Mouse (Mus musculus) spleen, embryonic (tissue): ENCODE data around the gene Gabbr2.

ENCODE experiments used
- CTCF ChIA-PET: fragments of 350-600 bp; sonication (Branson Sonifier 250); formaldehyde crosslinking; loops from one replicate; lab custom pipeline; 2022; lab: Charles Lee

Gene Gabbr2

DNA sequence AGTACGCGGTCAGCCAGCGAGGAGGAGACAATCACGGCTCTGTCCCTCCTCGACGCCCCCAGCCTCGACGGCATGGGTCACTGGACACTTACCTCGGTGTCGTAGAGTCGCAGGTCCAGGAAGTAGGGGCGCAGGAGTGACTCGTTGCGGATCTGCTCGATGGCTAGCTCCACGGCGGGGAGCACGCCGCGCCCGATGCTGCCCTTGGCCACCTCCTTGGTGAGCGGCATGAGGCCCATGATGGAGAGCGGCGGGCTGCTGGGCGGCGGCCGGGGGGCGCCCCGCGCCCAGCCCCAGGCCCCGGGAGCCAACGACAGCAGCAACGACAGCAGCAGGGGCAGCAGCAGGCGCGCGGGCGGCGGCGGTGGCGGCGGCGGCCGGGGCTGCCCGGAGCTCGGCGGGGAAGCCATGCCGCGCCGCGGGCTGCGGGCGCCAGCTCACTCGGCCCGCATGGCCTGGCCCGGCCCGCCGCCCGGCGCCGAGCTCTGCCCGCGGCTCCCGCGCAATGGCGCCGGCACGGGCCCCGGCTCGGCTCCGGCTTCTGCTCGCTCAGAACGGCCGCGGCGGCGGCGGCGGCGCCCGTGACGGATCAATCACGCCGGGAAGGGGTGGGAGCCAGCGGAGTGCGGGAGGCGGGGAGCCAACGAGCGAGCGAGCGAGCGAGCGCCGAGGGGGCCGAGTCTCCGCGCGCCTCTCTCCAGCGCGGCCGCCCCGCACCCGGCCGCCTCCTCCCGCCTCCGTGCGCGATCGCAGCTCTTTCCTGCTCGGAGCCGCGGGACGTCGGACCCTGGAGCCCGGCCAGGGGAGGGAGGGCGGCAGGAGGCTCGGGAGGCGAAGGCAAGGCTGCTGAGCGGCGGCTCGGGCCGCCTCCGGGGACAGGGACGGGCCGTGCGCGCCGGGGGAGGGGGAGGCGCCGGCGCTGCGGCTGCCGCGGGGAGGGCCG, at the start of gene Gabbr2:
TSS of gene Gabbr2 (minus strand) at position 858 of the 943 bp plus-strand sequence.
- CTCF ChIA-PET = no interaction called here

DNA sequence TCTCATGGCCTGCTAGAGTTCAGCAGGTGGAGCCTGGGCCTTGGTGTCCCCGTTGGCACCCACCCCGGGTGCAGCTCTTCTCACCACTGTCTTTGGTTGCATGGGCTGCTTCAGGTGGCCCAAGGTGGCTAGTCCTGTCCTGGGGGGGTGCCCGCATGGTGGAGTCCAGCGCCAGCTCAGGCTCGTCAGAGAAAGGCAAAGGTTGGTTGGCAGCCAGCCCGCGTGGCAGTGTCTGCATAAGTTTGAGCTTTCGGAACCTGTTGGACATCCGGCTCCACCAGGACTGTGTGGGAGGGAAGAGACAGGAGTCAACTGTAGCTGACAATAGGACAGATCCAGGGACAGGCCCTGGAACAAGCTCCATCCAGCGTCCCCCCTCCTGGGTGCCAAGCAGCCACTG, 47.9 kb upstream of the Gabbr2 start:
- CTCF ChIA-PET = no interaction called here

DNA sequence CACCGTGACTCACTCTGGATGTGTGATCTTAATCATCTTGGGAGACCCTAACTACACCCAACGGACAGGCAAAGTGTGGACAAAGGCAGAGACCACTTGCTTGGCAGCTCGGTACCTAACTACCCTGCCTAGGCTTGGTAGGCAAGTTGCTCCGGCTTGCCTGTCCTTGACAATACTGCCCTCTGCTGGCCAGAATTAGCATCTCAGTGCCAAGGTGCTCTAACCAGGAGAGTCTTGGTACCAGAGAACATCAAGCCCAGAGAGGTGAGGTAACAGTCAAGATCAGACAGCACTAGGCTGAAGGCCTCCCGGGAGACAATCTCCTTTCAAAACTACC, 45.6 kb upstream of the Gabbr2 start:
- CTCF ChIA-PET = interaction anchor here (0.6 to 1.3 kb wide), 3 partner anchors 16 to 1029 kb away, joined by 3 to 9 read pairs (median 4); no protein-coding TSS in a partner anchor

DNA sequence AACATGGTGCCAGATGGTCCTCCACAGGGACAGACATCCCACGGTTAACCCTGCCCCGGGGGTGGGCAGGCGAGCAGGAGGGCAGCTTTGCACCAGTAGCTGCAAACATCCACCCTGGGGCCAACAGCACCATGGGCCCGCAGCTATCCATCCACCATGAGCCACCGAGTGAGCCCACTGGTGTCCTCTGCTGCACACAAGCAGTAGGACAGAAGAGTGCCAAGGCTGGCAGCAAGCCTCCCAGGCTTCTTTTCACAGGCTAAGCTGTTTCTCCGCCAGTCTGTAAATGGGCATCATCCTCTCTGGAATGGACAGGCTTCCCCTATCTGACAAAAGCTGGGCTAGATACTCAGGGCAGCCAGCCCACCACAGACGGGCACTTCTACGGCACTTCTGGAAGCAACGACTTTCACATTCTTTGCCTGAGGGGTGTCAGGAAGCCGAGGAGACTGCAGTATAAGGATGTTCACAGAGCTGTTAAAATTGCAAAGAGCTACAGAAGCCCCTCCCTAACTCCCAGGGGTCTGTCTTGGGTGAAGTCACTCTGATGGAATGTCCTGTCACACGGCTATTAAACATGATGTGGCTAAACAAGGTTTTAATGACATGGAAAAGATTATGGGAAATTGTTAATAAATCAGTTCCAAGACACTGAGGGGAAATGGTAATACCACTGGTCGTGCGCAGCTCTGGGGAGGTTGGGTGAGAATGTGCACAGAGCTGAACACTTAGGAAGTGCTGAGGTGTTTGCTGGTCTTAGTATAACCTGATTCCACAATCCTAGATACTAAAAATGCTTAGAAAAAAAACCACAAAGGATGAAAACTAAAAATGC, 45.0 kb upstream of the Gabbr2 start:
- CTCF ChIA-PET = interaction anchor here (0.6 to 1.3 kb wide), 3 partner anchors 16 to 1029 kb away, joined by 3 to 9 read pairs (median 4); no protein-coding TSS in a partner anchor

DNA sequence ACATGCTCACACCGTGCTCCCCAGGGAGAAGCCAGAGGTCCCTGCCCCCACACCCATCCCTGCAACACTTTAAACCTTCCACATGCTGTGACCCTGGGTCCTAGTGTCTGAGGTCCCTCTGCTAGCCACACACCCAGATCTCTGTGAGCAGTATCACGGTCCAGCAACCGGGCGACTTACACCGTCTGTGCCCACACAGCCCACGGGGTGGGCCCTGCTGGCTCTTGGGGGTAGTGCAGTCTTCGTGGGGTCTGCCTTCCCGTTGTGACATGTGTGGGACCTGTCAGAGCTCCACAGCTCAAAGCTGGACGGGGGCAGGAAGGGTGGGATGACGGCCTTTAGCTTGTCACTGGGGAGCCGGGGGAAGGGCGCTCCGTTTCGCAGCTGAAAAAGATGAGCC, 43.9 kb upstream of the Gabbr2 start:
- CTCF ChIA-PET = no interaction called here

DNA sequence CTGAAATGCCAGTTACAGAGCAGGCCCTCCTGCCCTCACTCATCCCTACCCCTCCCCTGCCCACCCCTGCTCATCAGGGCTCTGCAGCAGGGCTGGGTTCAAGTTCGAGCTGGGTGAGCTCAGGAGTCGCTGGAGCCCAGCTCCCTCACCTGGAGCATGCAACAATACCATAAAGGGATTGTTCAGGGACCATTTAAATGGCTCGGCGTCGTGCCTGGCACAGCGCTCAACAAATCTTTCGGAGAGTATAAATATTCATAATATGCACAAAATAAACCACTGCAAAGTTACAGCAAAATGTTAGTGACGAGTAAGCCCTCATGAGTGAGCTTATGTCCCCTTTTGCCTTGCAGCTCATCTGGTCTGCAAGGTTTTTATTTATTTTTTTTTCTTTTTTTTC, 40.5 kb upstream of the Gabbr2 start:
- CTCF ChIA-PET = no interaction called here

DNA sequence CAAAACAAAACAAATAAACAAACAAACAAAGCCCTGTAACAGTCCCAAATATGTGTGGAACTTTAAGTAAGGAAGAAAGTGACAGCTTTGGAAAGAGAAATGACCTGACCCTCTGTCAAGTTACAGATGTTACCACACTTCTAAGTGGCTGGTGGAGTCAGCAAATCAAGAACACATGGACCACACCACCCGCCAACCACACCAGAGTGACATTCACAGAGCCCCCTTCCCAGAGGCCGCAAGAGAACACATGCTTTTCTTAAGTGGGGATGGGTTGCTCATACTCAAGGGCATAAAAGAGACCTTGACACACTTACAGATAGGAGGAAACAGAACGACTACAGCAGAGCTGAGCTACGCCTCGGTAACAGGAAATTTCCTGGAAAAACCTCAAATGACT, 37.1 kb upstream of the Gabbr2 start:
- CTCF ChIA-PET = no interaction called here

DNA sequence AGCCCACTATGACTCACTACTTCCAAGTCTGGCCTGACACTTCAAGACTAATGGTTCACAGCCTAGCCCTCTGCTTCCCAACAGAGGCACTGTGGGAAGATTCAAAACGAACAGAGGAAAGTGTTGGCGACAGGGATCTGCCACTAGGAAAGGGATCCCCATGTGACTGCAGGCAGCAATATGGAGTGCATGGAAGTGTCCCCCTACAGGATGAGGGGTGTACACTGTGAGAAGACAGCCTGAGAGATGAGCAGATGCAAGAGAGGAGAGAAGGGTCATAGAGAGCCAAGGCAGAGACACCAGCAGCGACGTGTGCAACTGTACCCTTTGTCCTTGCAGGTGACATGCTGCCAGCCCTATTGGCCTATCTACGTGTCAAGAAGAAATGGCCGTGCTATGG, 32.3 kb upstream of the Gabbr2 start:
- CTCF ChIA-PET = no interaction called here

DNA sequence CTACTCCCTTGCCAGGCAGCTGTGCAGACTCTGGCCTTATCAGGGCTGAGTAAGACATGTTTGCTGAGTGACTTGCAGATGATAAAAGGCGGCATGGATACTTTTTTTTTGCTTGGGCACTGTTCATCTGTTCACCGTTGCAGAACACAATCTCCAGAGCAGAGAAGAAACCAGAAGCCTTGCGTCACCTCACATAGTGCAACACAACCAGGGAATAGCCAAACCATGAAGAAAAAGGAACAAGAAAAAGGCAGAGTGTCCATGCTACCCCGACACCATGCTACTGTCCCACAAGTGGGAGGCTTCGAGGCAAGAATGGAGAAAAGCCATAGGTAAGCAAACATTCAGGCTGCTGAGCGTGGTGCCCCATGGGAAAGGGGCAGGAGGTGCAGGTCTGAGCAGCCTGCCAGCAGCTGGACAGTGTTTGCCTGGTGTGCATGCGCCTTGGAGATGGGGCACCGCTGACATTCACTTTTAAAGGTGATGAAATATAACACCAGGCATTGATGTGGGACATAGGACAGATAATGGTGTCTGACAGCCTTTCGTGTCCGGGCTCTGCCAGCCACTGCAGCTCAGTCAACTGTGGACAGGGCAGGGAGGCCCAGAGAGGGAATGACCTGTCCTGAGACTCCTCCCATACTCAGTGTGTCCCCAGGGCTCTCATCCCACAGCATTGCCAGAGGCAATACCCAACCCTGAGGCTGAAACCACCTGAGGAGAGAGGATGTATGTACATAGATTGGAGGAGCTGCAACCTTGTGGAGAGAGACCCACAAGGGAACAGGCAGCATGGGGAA, 31.3 kb upstream of the Gabbr2 start:
- CTCF ChIA-PET = no interaction called here

DNA sequence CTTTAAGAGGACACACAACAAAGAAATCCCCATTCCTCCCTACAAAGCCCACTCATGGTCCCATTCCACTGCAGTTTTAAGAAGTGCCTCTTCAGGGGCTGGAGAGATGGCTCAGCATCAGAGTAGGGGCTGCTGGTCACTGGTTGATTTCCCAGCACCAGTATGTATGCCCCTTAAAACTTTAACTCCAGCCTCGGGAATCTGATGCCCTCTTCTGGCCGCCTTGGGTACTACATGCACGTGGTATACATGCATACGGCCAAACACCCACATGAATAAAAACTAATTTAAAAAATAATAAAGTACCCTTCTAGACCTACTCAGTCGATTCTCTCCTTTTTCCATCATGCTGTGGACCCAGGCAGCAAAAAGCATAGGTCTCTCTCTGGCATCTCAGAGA, 28.9 kb upstream of the Gabbr2 start:
- CTCF ChIA-PET = interaction anchor here (2.1 kb wide), 1 partner anchor 16 kb away, joined by 4 read pairs; no protein-coding TSS in a partner anchor

DNA sequence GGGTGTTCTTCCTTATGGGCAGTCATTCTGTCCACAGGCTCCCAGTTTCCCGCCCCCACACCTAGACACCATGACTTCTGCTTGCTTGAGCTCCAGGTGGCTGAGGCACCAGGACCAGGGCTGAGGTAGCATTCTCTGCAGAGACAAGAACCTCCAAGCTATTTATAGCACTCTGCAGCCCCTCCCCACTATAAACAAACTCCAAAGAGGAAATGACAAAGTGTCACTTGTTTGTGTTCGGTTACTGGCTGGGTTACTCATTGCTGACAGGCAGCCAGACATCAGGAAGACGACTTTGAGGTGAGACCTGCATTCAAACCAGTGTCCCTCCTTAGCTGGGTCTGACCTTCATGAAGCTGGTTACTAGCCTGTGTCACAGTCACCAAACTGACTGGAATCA, 23.5 kb upstream of the Gabbr2 start:
- CTCF ChIA-PET = no interaction called here

DNA sequence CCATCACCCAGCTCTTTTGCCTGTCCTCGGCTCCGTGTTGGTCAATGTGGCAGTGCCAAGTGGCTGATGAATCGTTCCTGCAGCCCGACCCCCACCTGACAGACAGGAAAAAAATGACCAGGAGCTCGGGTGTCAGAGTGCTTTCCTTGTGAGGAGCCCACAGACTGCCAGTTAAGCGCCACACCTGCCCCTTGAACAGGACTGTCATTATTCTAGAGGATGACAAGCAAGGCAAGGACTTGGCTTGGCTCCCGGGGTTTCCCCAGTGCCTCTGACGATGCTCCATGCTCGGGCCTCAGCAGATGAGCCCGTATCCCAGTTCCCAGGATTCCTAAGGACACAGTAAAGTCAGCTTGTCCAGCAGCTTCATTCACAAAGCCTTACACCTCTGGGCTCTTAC, 20.8 kb upstream of the Gabbr2 start:
- CTCF ChIA-PET = interaction anchor here (0.6 kb wide), 1 partner anchor 669 kb away, joined by 6 read pairs; the partner anchor contains the start of gene Foxe1

DNA sequence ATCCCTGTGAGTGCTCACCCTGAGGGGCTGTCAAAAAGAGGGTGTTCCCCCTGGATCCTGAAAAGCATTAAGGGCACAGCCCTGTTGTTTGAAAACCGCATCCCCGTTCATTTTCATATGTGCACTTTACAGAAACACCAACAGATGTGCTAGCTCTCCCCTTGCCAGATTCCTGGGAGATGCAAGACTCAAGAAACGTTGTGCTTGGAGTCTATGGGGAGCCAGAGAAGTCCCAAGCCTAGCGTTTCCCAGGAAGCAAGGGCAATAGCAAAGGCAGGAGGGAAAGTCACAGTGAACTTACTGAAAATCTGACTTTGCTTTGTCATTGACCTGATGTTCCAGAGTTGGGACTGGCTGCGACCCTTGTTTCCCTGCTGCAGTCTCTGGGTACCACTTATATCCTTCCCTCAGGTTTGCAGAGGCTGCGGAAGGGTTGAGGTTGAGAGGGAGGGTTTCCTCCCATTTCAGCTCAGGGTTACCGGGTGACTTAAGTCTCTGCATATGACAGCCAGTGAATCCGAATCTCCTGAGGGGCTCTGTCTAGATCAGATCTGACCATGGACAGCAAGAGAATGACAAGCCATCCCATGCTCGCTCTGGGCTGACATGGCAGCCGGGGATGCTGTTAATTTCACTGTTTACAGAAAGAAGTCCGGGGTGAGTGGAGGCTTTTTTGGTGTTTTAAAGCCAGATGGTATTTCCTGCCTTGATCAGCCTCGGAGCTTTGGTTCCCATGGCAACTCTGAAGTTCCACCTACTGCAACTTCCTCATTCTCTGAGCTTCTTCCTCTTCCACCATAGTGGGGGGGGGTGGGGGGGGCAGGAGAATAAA, 18.9 kb upstream of the Gabbr2 start:
- CTCF ChIA-PET = no interaction called here

DNA sequence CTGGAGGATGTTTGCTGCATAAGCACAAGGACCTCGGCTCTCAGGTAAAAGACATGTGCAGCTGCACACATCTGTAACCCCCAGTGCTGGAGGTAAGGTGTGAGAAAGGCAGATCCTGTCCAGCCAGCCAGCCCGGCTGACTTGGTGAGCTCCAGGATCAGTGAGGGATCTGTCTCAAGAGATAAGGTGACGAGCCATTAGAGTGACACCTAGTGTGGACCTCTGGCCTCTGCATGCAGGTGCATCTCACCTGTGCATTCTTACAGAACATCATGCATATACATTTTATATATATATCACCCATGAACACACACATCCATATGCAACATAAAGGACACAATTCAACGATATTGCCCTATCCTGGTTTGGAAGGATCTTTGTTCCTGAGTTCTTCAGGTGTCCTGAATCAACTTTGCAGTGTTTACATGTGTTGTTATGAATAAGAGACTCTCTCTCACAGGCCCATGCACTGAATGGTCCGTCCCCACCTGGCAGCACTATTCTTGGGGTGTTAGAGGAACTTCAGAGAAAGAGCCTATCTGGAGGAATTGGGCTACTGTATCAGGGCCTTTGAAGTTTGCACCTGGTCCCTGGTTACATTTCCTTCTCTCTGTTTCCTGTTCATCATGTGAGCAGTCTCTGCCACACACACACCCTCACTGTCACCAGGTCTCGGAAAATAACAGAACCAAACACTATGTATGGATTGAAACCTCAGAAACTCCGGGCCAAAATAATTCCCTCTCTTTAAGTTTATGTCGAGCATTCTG, 9.1 kb upstream of the Gabbr2 start:
- CTCF ChIA-PET = interaction anchor here (0.6 to 1.1 kb wide), 3 partner anchors 30 to 399 kb away, joined by 4 read pairs; no protein-coding TSS in a partner anchor

DNA sequence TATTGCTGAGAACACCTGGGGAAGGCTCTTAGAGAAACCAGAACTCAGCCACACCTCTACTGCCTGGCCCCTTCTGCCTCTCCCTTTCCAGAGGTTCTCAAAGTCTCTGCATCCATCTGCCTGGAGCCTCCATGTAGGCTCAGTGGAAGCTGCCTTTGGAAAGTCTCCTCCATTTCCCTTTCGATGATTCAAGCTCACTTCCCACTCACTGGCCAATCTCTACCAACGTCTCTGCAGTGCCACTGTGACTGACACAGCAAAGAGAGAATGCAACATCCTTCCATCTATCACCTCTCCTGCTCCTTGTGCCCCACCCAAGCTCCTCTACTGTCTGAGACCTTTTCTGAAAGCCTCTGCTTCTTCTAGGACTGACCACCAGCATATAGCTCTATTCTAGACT, 6.3 kb upstream of the Gabbr2 start:
- CTCF ChIA-PET = no interaction called here

DNA sequence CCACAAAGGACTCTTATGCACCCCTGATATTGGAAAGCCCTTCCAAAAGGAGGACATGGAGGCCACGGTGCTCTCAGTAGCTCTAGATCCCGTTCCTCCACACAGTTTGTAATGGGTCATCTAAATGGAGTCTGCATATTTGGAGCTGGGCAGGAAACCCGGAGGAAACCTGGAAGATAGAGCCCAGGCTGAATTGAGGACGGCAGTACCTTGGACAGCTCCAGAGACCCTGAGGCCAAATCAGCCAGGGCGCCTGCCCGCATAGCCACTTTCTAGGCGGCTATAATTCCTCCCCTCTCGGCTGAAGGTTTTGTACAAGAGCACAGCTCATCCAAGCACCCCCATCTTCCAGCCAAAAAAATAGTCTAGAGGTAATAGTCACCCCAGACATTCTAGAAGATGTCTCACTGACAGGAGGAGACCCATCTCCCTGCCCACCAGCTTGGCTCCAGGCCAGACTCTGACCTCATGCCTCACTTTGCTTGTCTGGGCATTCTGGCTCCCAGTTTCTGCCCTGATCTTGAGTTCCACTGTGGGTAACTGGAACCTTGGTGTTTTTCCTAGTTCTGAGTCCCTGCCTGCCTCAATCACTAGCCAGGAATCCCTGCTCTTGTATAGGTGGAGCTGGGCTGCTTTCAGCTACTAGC, 1.3 kb upstream of the Gabbr2 start:
- CTCF ChIA-PET = interaction anchor here (1.0 kb wide), 1 partner anchor 35 kb away, joined by 3 read pairs; no protein-coding TSS in a partner anchor

DNA sequence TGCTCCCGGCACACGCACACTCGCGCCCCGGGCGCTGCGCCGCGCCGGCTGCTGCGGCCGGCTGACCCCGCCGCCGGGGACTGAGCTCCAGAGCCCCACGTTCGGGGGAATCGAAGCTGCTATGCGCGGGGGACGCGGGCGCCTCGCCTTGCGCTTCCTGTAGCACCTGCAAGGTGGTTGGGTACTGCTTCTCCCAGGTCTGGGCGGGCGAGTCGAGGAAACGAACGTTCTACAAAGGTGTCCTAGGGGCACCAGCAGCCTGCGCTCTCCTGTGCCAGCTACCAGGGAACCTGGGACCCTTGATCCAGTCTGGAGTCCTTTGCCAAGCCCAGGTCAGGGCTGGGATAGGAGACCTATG, 265 bp upstream of the Gabbr2 start:
- CTCF ChIA-PET = no interaction called here

DNA sequence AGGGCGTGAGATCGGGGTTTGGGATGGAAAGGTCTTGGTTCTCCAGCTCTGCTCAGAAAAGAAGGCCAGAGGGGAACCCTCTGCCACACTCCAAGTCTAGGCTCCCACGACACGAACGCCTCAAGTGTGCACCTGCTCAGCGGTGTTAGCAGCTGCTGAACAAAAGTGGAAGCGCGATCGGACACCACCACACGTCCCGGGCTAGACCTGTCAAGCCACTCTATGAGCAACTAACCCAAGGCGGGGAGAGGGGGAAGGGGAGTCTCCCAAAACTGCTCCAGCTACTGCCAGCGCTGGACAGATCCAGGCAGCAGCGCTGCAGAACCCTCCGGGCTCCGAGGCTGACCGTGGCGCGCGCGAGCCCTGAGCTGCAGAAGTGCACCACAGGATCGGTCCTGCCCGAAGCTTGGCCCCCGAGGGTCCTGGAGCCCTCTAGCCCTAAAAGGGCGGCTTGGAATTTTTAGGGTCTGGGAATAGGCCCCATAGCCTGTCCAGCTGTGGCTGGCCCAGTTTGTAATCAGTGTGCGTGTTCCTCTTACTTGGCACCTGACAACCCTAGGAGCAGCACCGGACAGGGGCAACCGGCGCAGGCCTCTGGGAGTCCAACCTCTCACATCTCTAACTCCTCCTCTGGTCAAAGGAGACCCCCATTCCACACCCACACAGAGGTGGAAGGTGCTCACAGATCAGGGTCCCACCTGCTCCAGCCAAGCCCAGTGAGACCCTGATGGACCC, 1.2 kb downstream of the Gabbr2 start:
- CTCF ChIA-PET = no interaction called here

DNA sequence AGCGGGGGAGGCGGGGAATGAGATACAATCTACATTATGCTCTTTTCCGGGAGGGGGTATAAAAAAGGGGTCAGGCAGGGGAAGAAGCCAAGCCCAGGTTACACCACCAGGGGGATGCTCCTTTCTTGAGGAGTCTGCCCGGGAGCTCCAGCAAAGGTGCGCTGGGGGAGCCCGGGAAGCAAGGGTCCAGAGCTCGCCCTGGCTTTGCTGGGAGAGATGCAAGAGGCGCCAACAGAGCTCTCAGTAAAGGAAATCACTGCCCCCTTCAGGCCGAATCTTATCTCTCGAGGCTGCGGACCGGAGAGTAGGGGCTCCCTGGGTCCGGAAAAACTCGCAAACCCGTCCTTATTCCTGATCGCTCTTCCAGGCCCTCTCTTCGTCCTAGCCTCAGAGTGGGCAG, 1.8 kb downstream of the Gabbr2 start:
- CTCF ChIA-PET = no interaction called here
